Mouse (Mus musculus): Measurements from ENCODE around the gene Gm29609. TPM values are rescaled to one million over a fixed set of nuclear protein-coding genes. Genes with fewer than 3 reads are reported as not detected.

Gm29609 gene
- polyA plus RNA-seq, 2 experiments = 0.96 to 4.3 TPM

GRCm38 (mm10) chr5:31105814-31106335, 73.8 kb downstream of the Gm29609 start, which contains the start of gene Dnajc5g:
Gene Dnajc5g, plus strand, starts transcription at chr5:31106285.
- H3K36me3 ChIP-seq (ENCODE audit: control insufficient read depth, insufficient read depth, low read length) = no peaks in the 10 kb centered on the region
- no peaks in the 10 kb centered on the region for H3K27me3 ChIP-seq (ENCODE audit: control insufficient read depth, insufficient read depth, low read length)
- H3K27ac ChIP-seq (replicated peaks; ENCODE audit: low read depth, low read length) = no peak within 1 kb of the TSS

DNA sequence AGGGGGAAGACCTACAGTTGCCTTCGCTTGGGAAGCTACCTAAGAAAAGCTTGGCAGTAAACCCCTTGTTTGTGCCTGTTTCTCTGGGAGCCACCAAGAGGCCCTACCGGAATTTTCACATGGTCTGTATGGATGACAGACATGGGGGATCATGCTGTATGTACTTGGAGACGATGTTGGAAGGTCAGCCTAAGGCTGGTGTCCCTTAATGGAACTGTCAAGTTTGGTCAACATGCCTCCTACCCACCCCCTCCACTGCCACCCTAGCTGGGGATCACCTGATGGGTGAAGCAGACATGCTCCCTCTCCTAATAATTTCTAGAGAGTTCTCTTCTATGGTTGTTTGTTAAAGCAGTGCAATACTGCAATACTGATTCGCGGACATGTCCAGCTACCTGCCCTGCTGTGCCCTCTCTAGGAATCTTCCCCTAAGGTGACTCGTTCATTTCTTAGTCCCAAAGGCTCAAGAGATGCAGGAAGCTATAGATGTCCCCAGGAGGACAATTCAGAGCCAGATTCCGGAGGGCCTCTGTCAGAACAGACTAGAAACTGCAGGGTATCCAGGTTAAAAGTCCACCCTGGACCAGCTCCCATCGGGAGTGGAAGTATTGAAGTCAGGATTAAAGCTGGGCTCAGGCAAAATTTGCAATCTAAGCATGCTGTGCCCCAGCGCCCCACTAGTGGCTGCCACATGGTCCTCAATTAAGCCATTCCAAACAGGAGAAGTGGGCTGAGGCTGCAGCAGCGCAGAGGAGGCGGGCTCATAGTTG, 83.8 kb downstream of the Gm29609 start:
- no peak for TF ChIP-seq POLR2A (IDR thresholded peaks at IDR 0.05; ENCODE audit: borderline replicate concordance, extremely low read depth, insufficient read depth, insufficient read length)
- DNase-seq (ENCODE audit: low spot score) (no peak), ATAC-seq (ENCODE audit: low FRiP score, low read depth) (no peak)
- Histone ChIP-seq H3K36me3 (ENCODE audit: control insufficient read depth, insufficient read depth, low read length) (no peaks in the 10 kb centered on the region), H3K4me1 (ENCODE audit: control insufficient read depth, insufficient read depth, low read length) (peaks cover 3% of the 10 kb centered on the region; the same call in 1 of the 2 replicates), H3K9me3 (ENCODE audit: control insufficient read depth, low read length) (no peaks in the 10 kb centered on the region), H3K4me3 (replicated peaks; ENCODE audit: low read length) (peak overlapping the region; percentile 18), H3K27me3 (ENCODE audit: control insufficient read depth, insufficient read depth, low read length) (peaks cover 68% of the 10 kb centered on the region), H3K27ac (replicated peaks; ENCODE audit: low read depth, low read length) (no peak overlapping the region), H3K9ac (ENCODE audit: low read depth, low read length, severe bottlenecking) (no peak overlapping the region), H3K4me2 (replicated peaks; ENCODE audit: low read depth, low read length, severe bottlenecking) (peak overlapping the region; percentile 29; the same call in 1 of the 2 replicates)
- 21% methylated on average over 11 of the region's 11 CpGs for WGBS

More at GRCm38 (mm10) chr5:31105814-31106335, 73.8 kb downstream of the Gm29609 start, which contains the start of gene Dnajc5g:
- no peak within 1 kb of the TSS for H3K4me2 ChIP-seq (replicated peaks; ENCODE audit: low read depth, low read length, severe bottlenecking)
- 80% methylated on average over 9 of the region's 9 CpGs for WGBS
- no peaks in the 10 kb centered on the region for H3K4me1 ChIP-seq (ENCODE audit: control insufficient read depth, insufficient read depth, low read length)
- DNase-seq (ENCODE audit: low spot score) (no peak), ATAC-seq (ENCODE audit: low FRiP score, low read depth) (no peak)
- no peak within 1 kb of the TSS for H3K4me3 ChIP-seq (replicated peaks; ENCODE audit: low read length)
- no peaks in the 10 kb centered on the region for H3K9me3 ChIP-seq (ENCODE audit: control insufficient read depth, low read length)
- no peak for TF ChIP-seq POLR2A (IDR thresholded peaks at IDR 0.05; ENCODE audit: borderline replicate concordance, extremely low read depth, insufficient read depth, insufficient read length)
- H3K9ac ChIP-seq (ENCODE audit: low read depth, low read length, severe bottlenecking) = no peak within 1 kb of the TSS

DNA sequence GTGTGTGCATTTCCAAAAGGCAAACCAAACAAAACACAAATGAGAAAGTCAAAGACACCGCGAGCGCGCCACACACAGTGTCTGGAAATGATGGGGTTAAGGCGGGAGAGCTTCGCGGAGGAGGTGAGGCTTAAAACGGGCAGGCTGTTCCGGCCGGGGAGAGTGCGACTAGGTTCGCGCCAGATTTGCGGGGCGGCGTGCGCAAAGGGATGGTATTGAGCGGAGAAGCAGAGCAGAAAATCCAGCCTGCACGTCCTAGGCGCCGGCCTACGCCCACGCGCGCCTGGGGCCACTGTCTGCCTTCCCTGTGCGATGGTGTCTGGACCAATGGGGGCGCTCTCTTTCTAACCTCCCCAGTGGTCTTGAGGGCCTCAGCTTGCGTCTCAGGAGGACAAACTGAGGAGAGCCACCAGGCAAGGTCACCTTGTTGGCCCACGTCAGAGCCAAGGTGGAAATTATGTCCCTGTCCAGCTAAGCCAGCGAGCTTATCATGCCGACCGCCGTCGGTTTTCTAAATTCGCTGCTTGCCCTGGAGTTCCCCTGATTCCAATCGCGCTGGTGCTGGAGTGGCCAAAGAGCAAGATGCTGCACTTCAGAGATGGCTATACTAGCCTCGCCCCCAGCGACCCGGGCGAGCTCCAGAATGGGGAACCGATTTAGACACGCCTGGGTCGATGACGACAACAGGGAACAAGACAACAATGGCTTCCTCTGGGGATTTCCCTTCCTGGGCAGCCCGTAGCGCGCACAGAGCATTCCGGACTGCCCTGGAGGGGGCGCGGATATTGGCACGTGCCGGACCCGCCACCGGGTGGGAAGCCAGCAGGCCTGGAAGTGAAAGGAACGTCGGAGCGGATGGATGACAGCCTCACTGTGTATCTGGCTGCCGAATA, 84.7 kb downstream of the Gm29609 start:
- peak; percentile 30 for DNase-seq (ENCODE audit: low spot score)
- Histone ChIP-seq H3K9ac (ENCODE audit: low read depth, low read length, severe bottlenecking) (no peak overlapping the region), H3K4me3 (replicated peaks; ENCODE audit: low read length) (peak overlapping the region; percentile 18), H3K27me3 (ENCODE audit: control insufficient read depth, insufficient read depth, low read length) (peaks cover 77% of the 10 kb centered on the region), H3K27ac (replicated peaks; ENCODE audit: low read depth, low read length) (no peak overlapping the region), H3K4me1 (ENCODE audit: control insufficient read depth, insufficient read depth, low read length) (peaks cover 3% of the 10 kb centered on the region; the same call in 1 of the 2 replicates), H3K9me3 (ENCODE audit: control insufficient read depth, low read length) (no peaks in the 10 kb centered on the region), H3K4me2 (replicated peaks; ENCODE audit: low read depth, low read length, severe bottlenecking) (peak overlapping the region; percentile 29), H3K36me3 (ENCODE audit: control insufficient read depth, insufficient read depth, low read length) (no peaks in the 10 kb centered on the region)
- WGBS = under 1% methylated on average over 57 of the region's 59 CpGs
- no peak for ATAC-seq (ENCODE audit: low FRiP score, low read depth)
- TF ChIP-seq POLR2A (IDR thresholded peaks at IDR 0.05; ENCODE audit: borderline replicate concordance, extremely low read depth, insufficient read depth, insufficient read length) = no peak

Other genes starting within 250 kb of the Gm29609 start
- gene Cgref1, start 234.3 kb downstream of the Gm29609 start, polyA plus RNA-seq (2012; rRNA removed) = 19.8 and 21.5 TPM in 2 replicates
- gene Cgref1, start 234.3 kb downstream of the Gm29609 start, polyA plus RNA-seq (2014; fragmentation: Nextera tagmentation; extraction: Ambion mirVana) = 15.1 and 20.9 TPM in 2 replicates
- 259 and 349 TPM in 2 replicates for gene Preb, start 219.6 kb downstream of the Gm29609 start, polyA plus RNA-seq (2012; rRNA removed)
- 91.1 and 98.9 TPM in 2 replicates for gene Preb, start 219.6 kb downstream of the Gm29609 start, polyA plus RNA-seq (2014; fragmentation: Nextera tagmentation; extraction: Ambion mirVana)
- 0.05 TPM in 1 of 2 replicates, not detected in the other for gene Tcf23, start 211.2 kb downstream of the Gm29609 start, polyA plus RNA-seq (2012; rRNA removed)
- gene Tcf23, start 211.2 kb downstream of the Gm29609 start, polyA plus RNA-seq (2014; fragmentation: Nextera tagmentation; extraction: Ambion mirVana) = not detected in 2 replicates
- gene Atraid, start 131.6 kb downstream of the Gm29609 start, polyA plus RNA-seq (2012; rRNA removed) = 134 and 151 TPM in 2 replicates
- 190 and 200 TPM in 2 replicates for gene Atraid, start 131.6 kb downstream of the Gm29609 start, polyA plus RNA-seq (2014; fragmentation: Nextera tagmentation; extraction: Ambion mirVana)
- 25.3 and 33.9 TPM in 2 replicates for gene Slc5a6, start 131.0 kb downstream of the Gm29609 start, polyA plus RNA-seq (2012; rRNA removed)
- 11.0 and 11.4 TPM in 2 replicates for gene Slc5a6, start 131.0 kb downstream of the Gm29609 start, polyA plus RNA-seq (2014; fragmentation: Nextera tagmentation; extraction: Ambion mirVana)
- gene Cad, start 125.1 kb downstream of the Gm29609 start, polyA plus RNA-seq (2012; rRNA removed) = 49.1 and 62.5 TPM in 2 replicates
- gene Cad, start 125.1 kb downstream of the Gm29609 start, polyA plus RNA-seq (2014; fragmentation: Nextera tagmentation; extraction: Ambion mirVana) = 28.3 and 29.4 TPM in 2 replicates
- not detected in 2 replicates for gene Dnajc5g, start 73.6 kb downstream of the Gm29609 start, polyA plus RNA-seq (2012; rRNA removed)
- not detected in 2 replicates for gene Dnajc5g, start 73.6 kb downstream of the Gm29609 start, polyA plus RNA-seq (2014; fragmentation: Nextera tagmentation; extraction: Ambion mirVana)
- gene Slc30a3, start 71.7 kb downstream of the Gm29609 start, polyA plus RNA-seq (2012; rRNA removed) = 0.82 and 0.86 TPM in 2 replicates
- gene Slc30a3, start 71.7 kb downstream of the Gm29609 start, polyA plus RNA-seq (2014; fragmentation: Nextera tagmentation; extraction: Ambion mirVana) = 0.53 and 0.91 TPM in 2 replicates
- 8.1 and 8.7 TPM in 2 replicates for gene Trim54, start 63.2 kb downstream of the Gm29609 start, polyA plus RNA-seq (2012; rRNA removed)
- gene Trim54, start 63.2 kb downstream of the Gm29609 start, polyA plus RNA-seq (2014; fragmentation: Nextera tagmentation; extraction: Ambion mirVana) = 4.9 and 6.2 TPM in 2 replicates
- 0.16 TPM in 1 of 2 replicates, not detected in the other for gene Ucn, start 41.1 kb downstream of the Gm29609 start, polyA plus RNA-seq (2012; rRNA removed)
- 0.46 TPM in 1 of 2 replicates, not detected in the other for gene Ucn, start 41.1 kb downstream of the Gm29609 start, polyA plus RNA-seq (2014; fragmentation: Nextera tagmentation; extraction: Ambion mirVana)
- 78.5 and 103 TPM in 2 replicates for gene Mpv17, start 25.7 kb downstream of the Gm29609 start, polyA plus RNA-seq (2012; rRNA removed)
- gene Mpv17, start 25.7 kb downstream of the Gm29609 start, polyA plus RNA-seq (2014; fragmentation: Nextera tagmentation; extraction: Ambion mirVana) = 49.4 and 61.8 TPM in 2 replicates
- gene Gtf3c2, start 233 bp upstream of the Gm29609 start, polyA plus RNA-seq (2012; rRNA removed) = 130 and 143 TPM in 2 replicates
- gene Gtf3c2, start 233 bp upstream of the Gm29609 start, polyA plus RNA-seq (2014; fragmentation: Nextera tagmentation; extraction: Ambion mirVana) = 47.1 and 66.2 TPM in 2 replicates
- 108 and 120 TPM in 2 replicates for gene Snx17, start 13.3 kb upstream of the Gm29609 start, polyA plus RNA-seq (2012; rRNA removed)
- 139 and 144 TPM in 2 replicates for gene Snx17, start 13.3 kb upstream of the Gm29609 start, polyA plus RNA-seq (2014; fragmentation: Nextera tagmentation; extraction: Ambion mirVana)
- 46.9 and 49.3 TPM in 2 replicates for gene Eif2b4, start 13.5 kb upstream of the Gm29609 start, polyA plus RNA-seq (2012; rRNA removed)
- gene Eif2b4, start 13.5 kb upstream of the Gm29609 start, polyA plus RNA-seq (2014; fragmentation: Nextera tagmentation; extraction: Ambion mirVana) = 67.5 and 68.5 TPM in 2 replicates
- 58.8 and 77.1 TPM in 2 replicates for gene Zfp513, start 22.4 kb upstream of the Gm29609 start, polyA plus RNA-seq (2012; rRNA removed)
- gene Zfp513, start 22.4 kb upstream of the Gm29609 start, polyA plus RNA-seq (2014; fragmentation: Nextera tagmentation; extraction: Ambion mirVana) = 6.8 and 8.0 TPM in 2 replicates
- gene Ppm1g, start 40.8 kb upstream of the Gm29609 start, polyA plus RNA-seq (2012; rRNA removed) = 91.2 and 118 TPM in 2 replicates
- gene Ppm1g, start 40.8 kb upstream of the Gm29609 start, polyA plus RNA-seq (2014; fragmentation: Nextera tagmentation; extraction: Ambion mirVana) = 98.8 and 111 TPM in 2 replicates
- gene Nrbp1, start 61.0 kb upstream of the Gm29609 start, polyA plus RNA-seq (2012; rRNA removed) = 161 and 181 TPM in 2 replicates
- 157 and 166 TPM in 2 replicates for gene Nrbp1, start 61.0 kb upstream of the Gm29609 start, polyA plus RNA-seq (2014; fragmentation: Nextera tagmentation; extraction: Ambion mirVana)
- 0.15 TPM in 1 of 2 replicates, not detected in the other for gene Gm9970, start 61.3 kb upstream of the Gm29609 start, polyA plus RNA-seq (2012; rRNA removed)
- 0.40 TPM in 1 of 2 replicates, not detected in the other for gene Gm9970, start 61.3 kb upstream of the Gm29609 start, polyA plus RNA-seq (2014; fragmentation: Nextera tagmentation; extraction: Ambion mirVana)
- 25.2 and 31.4 TPM in 2 replicates for gene Krtcap3, start 71.8 kb upstream of the Gm29609 start, polyA plus RNA-seq (2012; rRNA removed)
- 10.2 and 16.4 TPM in 2 replicates for gene Krtcap3, start 71.8 kb upstream of the Gm29609 start, polyA plus RNA-seq (2014; fragmentation: Nextera tagmentation; extraction: Ambion mirVana)
- gene Ift172, start 111.2 kb upstream of the Gm29609 start, polyA plus RNA-seq (2012; rRNA removed) = 53.3 and 64.2 TPM in 2 replicates
- 41.6 and 46.1 TPM in 2 replicates for gene Ift172, start 111.2 kb upstream of the Gm29609 start, polyA plus RNA-seq (2014; fragmentation: Nextera tagmentation; extraction: Ambion mirVana)
- 174 and 211 TPM in 2 replicates for gene Fndc4, start 116.2 kb upstream of the Gm29609 start, polyA plus RNA-seq (2012; rRNA removed)
- 93.9 and 101 TPM in 2 replicates for gene Fndc4, start 116.2 kb upstream of the Gm29609 start, polyA plus RNA-seq (2014; fragmentation: Nextera tagmentation; extraction: Ambion mirVana)
- gene Gckr, start 117.5 kb upstream of the Gm29609 start, polyA plus RNA-seq (2012; rRNA removed) = 0.47 and 1.2 TPM in 2 replicates
- 0.36 TPM in 1 of 2 replicates, not detected in the other for gene Gckr, start 117.5 kb upstream of the Gm29609 start, polyA plus RNA-seq (2014; fragmentation: Nextera tagmentation; extraction: Ambion mirVana)